In the genomic region with DNA sequence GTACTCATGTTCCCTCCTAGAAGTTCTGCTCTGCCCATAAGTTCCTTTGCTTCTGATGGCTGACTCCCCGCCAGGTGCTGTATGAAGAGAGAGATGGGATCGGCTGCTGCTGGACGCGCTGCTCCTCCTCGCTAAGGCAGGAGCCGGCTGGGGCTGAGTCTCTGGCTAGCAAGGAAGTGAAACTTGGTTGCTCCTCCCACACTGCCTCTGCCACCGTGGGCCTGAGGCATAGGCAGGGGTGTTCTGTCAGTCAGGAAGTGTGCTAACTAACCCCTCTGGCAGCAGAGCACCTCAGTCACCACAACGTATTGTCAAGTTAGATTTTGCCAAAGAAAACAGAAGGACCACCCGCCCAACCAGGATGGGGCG, we compare ENCODE assay signal across 8 mouse cellular contexts. TPM values are rescaled to one million over a fixed set of nuclear protein-coding genes. Genes with fewer than 3 reads are reported as not detected.
DNase-seq lines count a peak whose midpoint lies in the region; ATAC-seq and TF ChIP-seq lines count a peak whose summit lies in the region.

A gene (minus strand): TSS at position 164 of the 369 bp plus-strand sequence.

- H3K4me3 ChIP-seq in CH12.LX (replicated peaks in 1 of 3; ENCODE audit: low read depth in 2 of 3, low read length in 2 of 3, poor library complexity in 1 of 3), result peak within 1 kb of the TSS; percentile 68 to 86 (median 70)
- peak within 1 kb of the TSS; percentile 18 for H3K4me3 ChIP-seq in hindbrain, embryonic 12.5 days

- 22% methylated on average over 10 of the region's 10 CpGs for WGBS in hindbrain, embryonic 12.5 days

- H3K4me2 ChIP-seq in CH12.LX (ENCODE audit: insufficient read depth, low read depth, poor library complexity, severe bottlenecking), result peak within 1 kb of the TSS; percentile 96
- peak within 1 kb of the TSS; percentile 44 for H3K4me2 ChIP-seq in hindbrain, embryonic 12.5 days (replicated peaks)

- dilution Hi-C loops in CH12.LX (cut with MboI; ENCODE audit: extremely low pct_ligation_motif_present, extremely low pct_unique_long_range_greater_than_20kb, low sequenced_read_pairs), result no loop called here

- in situ Hi-C loops in CH12.LX (cut with MboI; ENCODE audit: low pct_ligation_motif_present, low pct_unique_long_range_greater_than_20kb, low sequenced_read_pairs), result no loop called here

- H3K27me3 ChIP-seq in CH12.LX (replicated peaks), result no peaks in the 10 kb centered on the region
- peaks cover 6% of the 10 kb centered on the region; the same call in 1 of the 2 replicates for H3K27me3 ChIP-seq in hindbrain, embryonic 12.5 days

- DNase-seq in CH12.LX (ENCODE audit: extremely low read depth), result peak; percentile 98
- DNase-seq in brain, adult 2 months (ENCODE audit: low read depth, low spot score), result peak; percentile 46
- DNase-seq in frontal cortex, postnatal 10 days (ENCODE audit: low spot score in 2 of 2), result peak; percentile 18 to 24
- peak; percentile 20 to 24 for DNase-seq in left cerebral cortex, adult 18-20 months (ENCODE audit: low spot score in 2 of 2)
- peak; percentile 82 to 83 for DNase-seq in lung, postnatal 4 days
- DNase-seq in retina, embryonic 14.5 days (ENCODE audit: low spot score), result peak; percentile 47
- peak; percentile 45 for DNase-seq in urinary bladder, adult 2 months (ENCODE audit: low spot score)

- TF ChIP-seq EP300 in CH12.LX (IDR thresholded peaks at IDR 0.05; ENCODE audit: low read length), result peak; percentile 93

- H3K27ac ChIP-seq in CH12.LX (ENCODE audit: insufficient read depth, low read depth), result peak within 1 kb of the TSS; percentile 87
- no peak within 1 kb of the TSS for H3K27ac ChIP-seq in hindbrain, embryonic 12.5 days

- peak; percentile 99 for TF ChIP-seq POLR2A in CH12.LX (IDR thresholded peaks at IDR 0.05; ENCODE audit: low read depth, low read length)

- peak within 1 kb of the TSS; percentile 96 for H3K9ac ChIP-seq in CH12.LX (ENCODE audit: insufficient read depth, low read depth)
- peak within 1 kb of the TSS; percentile 15; the same call in 1 of the 2 replicates for H3K9ac ChIP-seq in hindbrain, embryonic 12.5 days

- H3K79me2 ChIP-seq in CH12.LX (replicated peaks; ENCODE audit: control insufficient read depth, extremely low read depth, insufficient read depth, poor library complexity, severe bottlenecking), result peaks cover 46% of the 10 kb centered on the region

- peaks cover 8 to 46% of the 10 kb centered on the region in 2 experiments for H3K4me1 ChIP-seq in CH12.LX (ENCODE audit: control insufficient read depth in 1 of 2, insufficient read depth in 2 of 2)
- peaks cover 10% of the 10 kb centered on the region for H3K4me1 ChIP-seq in hindbrain, embryonic 12.5 days

- peak; percentile 14 for TF ChIP-seq RAD21 in CH12.LX (IDR thresholded peaks at IDR 0.05; ENCODE audit: low read depth, low read length)

- ATAC-seq in hindbrain, embryonic 12.5 days (ENCODE audit: low FRiP score), result no peak

- TF ChIP-seq CTCF in CH12.LX (conservative IDR thresholded peaks at IDR 0.05 in 1 of 2, IDR thresholded peaks at IDR 0.05 in 1 of 2; ENCODE audit: low read depth in 2 of 2, low read length in 2 of 2), result no peak

- H3K9me3 ChIP-seq in CH12.LX (replicated peaks; ENCODE audit: low read length), result no peaks in the 10 kb centered on the region
- no peaks in the 10 kb centered on the region for H3K9me3 ChIP-seq in hindbrain, embryonic 12.5 days (replicated peaks)

- peaks cover 14 to 25% of the 10 kb centered on the region in 2 experiments for H3K36me3 ChIP-seq in CH12.LX (replicated peaks in 1 of 2; ENCODE audit: control insufficient read depth in 1 of 2, insufficient read depth in 1 of 2, low read length in 1 of 2)
- H3K36me3 ChIP-seq in hindbrain, embryonic 12.5 days, result no peaks in the 10 kb centered on the region

TF ChIP-seq in CH12.LX, 34 proteins besides CTCF, POLR2A, EP300 and RAD21:
- peak; percentile 98 for TF ChIP-seq POLR2AphosphoS2 (IDR thresholded peaks at IDR 0.05; ENCODE audit: low read depth, low read length)
- peak; percentile 68 for TF ChIP-seq ETS1 (conservative IDR thresholded peaks at IDR 0.05; ENCODE audit: low read depth, low read length)
- peak; percentile 74; the same call in 1 of the 2 replicates for TF ChIP-seq KAT2A (IDR thresholded peaks at IDR 0.05; ENCODE audit: insufficient replicate concordance, low read length)
- TF ChIP-seq HCFC1 (IDR thresholded peaks at IDR 0.05; ENCODE audit: low read depth, low read length), result peak; percentile 65
- no peak for TF ChIP-seq JUN (IDR thresholded peaks at IDR 0.05; ENCODE audit: insufficient read depth, low read depth, low read length)
- peak; percentile 79 for TF ChIP-seq BHLHE40 (IDR thresholded peaks at IDR 0.05; ENCODE audit: low read depth, low read length)
- TF ChIP-seq SMC3 (IDR thresholded peaks at IDR 0.05; ENCODE audit: low read depth, low read length), result peak; percentile 41
- TF ChIP-seq MEF2A (IDR thresholded peaks at IDR 0.05; ENCODE audit: borderline replicate concordance, low read depth, low read length), result peak; percentile 88
- TF ChIP-seq ZKSCAN1 (IDR thresholded peaks at IDR 0.05; ENCODE audit: borderline replicate concordance, low read depth, low read length), result no peak
- no peak for TF ChIP-seq USF2 (conservative IDR thresholded peaks at IDR 0.05; ENCODE audit: low read depth, low read length)
- peak; percentile 96 for TF ChIP-seq SIN3A (IDR thresholded peaks at IDR 0.05; ENCODE audit: low read length)
- peak; percentile 94 for TF ChIP-seq ELF1 (IDR thresholded peaks at IDR 0.05; ENCODE audit: low read depth, low read length)
- TF ChIP-seq CHD2 (IDR thresholded peaks at IDR 0.05; ENCODE audit: low read length), result peak; percentile 54; the same call in 1 of the 2 replicates
- TF ChIP-seq UBTF (IDR thresholded peaks at IDR 0.05; ENCODE audit: low read depth, low read length), result peak; percentile 94
- TF ChIP-seq ZMIZ1 (IDR thresholded peaks at IDR 0.05; ENCODE audit: low read depth, low read length), result peak; percentile 98
- peak; percentile 87; the same call in 1 of the 2 replicates for TF ChIP-seq MAZ (IDR thresholded peaks at IDR 0.05; ENCODE audit: low read depth, low read length)
- TF ChIP-seq CHD1 (IDR thresholded peaks at IDR 0.05; ENCODE audit: low read depth, low read length), result peak; percentile 90
- TF ChIP-seq JUND (conservative IDR thresholded peaks at IDR 0.05; ENCODE audit: low read depth, low read length), result no peak
- TF ChIP-seq NRF1 (IDR thresholded peaks at IDR 0.05; ENCODE audit: low read depth, low read length), result 0 out of 2 replicates have a peak, but pooled peaks have one; percentile 29
- TF ChIP-seq IRF4 (IDR thresholded peaks at IDR 0.05; ENCODE audit: low read depth, low read length), result peak; percentile 99
- peak; percentile 74 for TF ChIP-seq MYC (IDR thresholded peaks at IDR 0.05; ENCODE audit: low read depth, low read length)
- peak; percentile 85 for TF ChIP-seq RCOR1 (conservative IDR thresholded peaks at IDR 0.05; ENCODE audit: low read depth, low read length)
- TF ChIP-seq E2F4 (IDR thresholded peaks at IDR 0.05; ENCODE audit: insufficient replicate concordance, low read depth, low read length), result peak; percentile 41; the same call in 1 of the 2 replicates
- no peak for TF ChIP-seq PAX5 (IDR thresholded peaks at IDR 0.05; ENCODE audit: low read length)
- TF ChIP-seq TCF12 (IDR thresholded peaks at IDR 0.05; ENCODE audit: low read depth, low read length), result peak; percentile 99
- TF ChIP-seq MAFK (IDR thresholded peaks at IDR 0.05; ENCODE audit: insufficient replicate concordance, low read length), result no peak
- peak; percentile 86; the same call in 1 of the 2 replicates for TF ChIP-seq MXI1 (IDR thresholded peaks at IDR 0.05; ENCODE audit: low read depth, low read length)
- peak; percentile 94 for TF ChIP-seq TBP (conservative IDR thresholded peaks at IDR 0.05; ENCODE audit: low read depth, low read length)
- TF ChIP-seq GABPA (IDR thresholded peaks at IDR 0.05; ENCODE audit: insufficient replicate concordance, low read depth, low read length), result no peak
- peak; percentile 99 for TF ChIP-seq NELFE (IDR thresholded peaks at IDR 0.05; ENCODE audit: low read depth, low read length)
- peak; percentile 89 for TF ChIP-seq MAX (IDR thresholded peaks at IDR 0.05; ENCODE audit: low read length)

RNA-seq across cellular contexts. Expression of the gene that starts here (rescaled TPM):
- total RNA-seq in CH12.LX (2012; rRNA removed), result 55.5 and 63.6 TPM in 2 replicates
- total RNA-seq in CH12.LX (2014; rRNA removed), result 53.5 and 66.4 TPM in 2 replicates
- 62.8 and 81.7 TPM in 2 replicates for polyA plus RNA-seq in CH12.LX (2012; ENCODE audit: insufficient read length, low read depth)
- 2.3 and 2.6 TPM in 2 replicates for polyA plus RNA-seq in hindbrain, embryonic 12.5 days (2016; fragmentation: Nextera tagmentation; extraction: Ambion mirVana)
- total RNA-seq in left cerebral cortex, adult 18-20 months (2021), result 1 to 10 TPM; 3.5 to 4.5 TPM
- polyA plus RNA-seq in urinary bladder, adult 2 months (2012; rRNA removed), result 16.0 and 16.5 TPM in 2 replicates

Comparison
In these comparisons a context has a peak if more than half of its experiments do, and no peak if none do; other contexts are left out.
1. RNA of the gene that starts here (total RNA-seq): 53.5 to 66.4 TPM in CH12.LX; 3.5 to 4.5 TPM in left cerebral cortex, adult 18-20 months; every median in the first group is over 4 times any median in the second.
2. DNase-seq: peak in every context shown above with its lines; median percentile 98 in CH12.LX; 82 in lung, postnatal 4 days; 47 in retina, embryonic 14.5 days; 46 in brain, adult 2 months; 45 in urinary bladder, adult 2 months; 22 in left cerebral cortex, adult 18-20 months; 21 in frontal cortex, postnatal 10 days.